Mouse (Mus musculus): ENCODE measurements around the gene Phka1. TPM values are rescaled to one million over a fixed set of nuclear protein-coding genes. Genes with fewer than 3 reads are reported as not detected.

The Phka1 gene
- total RNA-seq, 2 experiments from 2014 or later = 2.6 to 3.9 TPM

GRCm38 (mm10) chrX:102478481-102478880 lies 165.6 kb downstream of the Phka1 start:
- no peak for ATAC-seq (replicated peaks; ENCODE audit: poor library complexity, severe bottlenecking)

GRCm38 (mm10) chrX:102476784-102477183 lies 167.3 kb downstream of the Phka1 start:
- no peak for ATAC-seq (replicated peaks; ENCODE audit: poor library complexity, severe bottlenecking)

GRCm38 (mm10) chrX:102475555-102475954 lies 168.5 kb downstream of the Phka1 start:
- ATAC-seq (replicated peaks; ENCODE audit: poor library complexity, severe bottlenecking) = no peak

Other genes starting within 250 kb of the Phka1 start
- 11.3 and 15.9 TPM in 2 replicates for gene Hdac8, start 138.9 kb downstream of the Phka1 start, total RNA-seq (2014; fragmentation: Nextera tagmentation)
- gene Hdac8, start 138.9 kb downstream of the Phka1 start, total RNA-seq (2017) = 16.0 and 17.5 TPM in 2 replicates
- gene Gm3880, start 42.7 kb upstream of the Phka1 start, total RNA-seq (2014; fragmentation: Nextera tagmentation) = not detected in 2 replicates
- not detected in 2 replicates for gene Gm3880, start 42.7 kb upstream of the Phka1 start, total RNA-seq (2017)
- not detected in 2 replicates for gene Gm9112, start 63.4 kb upstream of the Phka1 start, total RNA-seq (2014; fragmentation: Nextera tagmentation)
- not detected in 2 replicates for gene Gm9112, start 63.4 kb upstream of the Phka1 start, total RNA-seq (2017)
- gene Dmrtc1b, start 63.6 kb upstream of the Phka1 start, total RNA-seq (2014; fragmentation: Nextera tagmentation) = not detected in 2 replicates
- not detected in 2 replicates for gene Dmrtc1b, start 63.6 kb upstream of the Phka1 start, total RNA-seq (2017)
- gene Dmrtc1c1, start 158.7 kb upstream of the Phka1 start, total RNA-seq (2014; fragmentation: Nextera tagmentation) = not detected in 2 replicates
- not detected in 2 replicates for gene Dmrtc1c1, start 158.7 kb upstream of the Phka1 start, total RNA-seq (2017)
- not detected in 2 replicates for gene Dmrtc1c2, start 210.4 kb upstream of the Phka1 start, total RNA-seq (2014; fragmentation: Nextera tagmentation)
- not detected in 2 replicates for gene Dmrtc1c2, start 210.4 kb upstream of the Phka1 start, total RNA-seq (2017)
- not detected in 2 replicates for gene 1700031F05Rik, start 223.7 kb upstream of the Phka1 start, total RNA-seq (2014; fragmentation: Nextera tagmentation)
- not detected in 2 replicates for gene 1700031F05Rik, start 223.7 kb upstream of the Phka1 start, total RNA-seq (2017)